Comparison of ENCODE assay signal across 15 mouse cellular contexts in the genomic region with DNA sequence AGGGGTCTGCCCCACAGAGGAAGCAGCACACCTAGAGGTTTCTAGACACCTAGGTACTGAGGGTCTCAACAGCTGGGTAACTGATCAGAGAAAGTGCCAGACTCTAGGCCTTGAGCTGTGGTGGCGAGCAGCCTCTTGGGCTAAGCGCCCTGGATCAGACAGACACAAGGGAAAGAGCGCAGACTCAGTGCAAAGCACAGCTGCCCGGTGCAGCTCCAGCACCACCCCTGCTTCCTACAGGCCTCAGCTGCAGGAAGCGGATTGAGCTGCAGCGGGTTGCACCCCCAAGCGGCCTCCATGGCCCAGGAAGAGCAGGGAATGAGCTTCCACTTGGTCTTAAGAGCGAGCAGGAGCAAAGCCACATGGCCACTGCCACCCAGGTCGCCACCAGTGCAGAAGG.
"Had no signal": no experiment of that assay in that cellular context is flagged by ENCODE, and none has a peak within 500 bp of the region (broad histone marks: within the 10 kb centered on the region; RNA-seq: fewer than 3 reads in every experiment).

No protein-coding gene starts in this region.

- H3K27ac ChIP-seq: limb, embryonic 12.5 days; liver, embryonic 13.5 days; lung, embryonic 15.5 days; macrophage; midbrain, embryonic 15.5 days; neural tube, embryonic 12.5 days; stomach, postnatal 0 days had no signal

- H3K27me3 ChIP-seq: limb, embryonic 12.5 days; liver, embryonic 13.5 days; lung, embryonic 15.5 days; megakaryocyte, embryonic 14.5 days; midbrain, embryonic 15.5 days; neural tube, embryonic 12.5 days had no signal

- H3K9me3 ChIP-seq: limb, embryonic 12.5 days; liver, embryonic 13.5 days; lung, embryonic 15.5 days; megakaryocyte, embryonic 14.5 days; midbrain, embryonic 15.5 days; neural tube, embryonic 12.5 days had no signal

- DNase-seq: kidney, postnatal 10 days; kidney, postnatal 4 days; liver; liver, embryonic 13.5 days; liver, postnatal 0 days; lung, postnatal 14 days; thymus, postnatal 14 days had no signal

- ATAC-seq: liver, postnatal 0 days; midbrain, embryonic 15.5 days had no signal

- H3K4me1 ChIP-seq: limb, embryonic 12.5 days; liver, embryonic 13.5 days; lung, embryonic 15.5 days; midbrain, embryonic 15.5 days; neural tube, embryonic 12.5 days had no signal

- H3K4me3 ChIP-seq: limb, embryonic 12.5 days; liver, embryonic 13.5 days; lung, embryonic 15.5 days; megakaryocyte, embryonic 14.5 days; midbrain, embryonic 15.5 days; neural tube, embryonic 12.5 days had no signal

- H3K4me2 ChIP-seq: limb, embryonic 12.5 days; liver, embryonic 13.5 days; lung, embryonic 15.5 days; midbrain, embryonic 11.5 days; midbrain, embryonic 15.5 days; neural tube, embryonic 12.5 days had no signal

- H3K9ac ChIP-seq: limb, embryonic 12.5 days; liver, embryonic 13.5 days; liver, postnatal 0 days; lung, embryonic 15.5 days; midbrain, embryonic 15.5 days; neural tube, embryonic 12.5 days had no signal
